Mouse (Mus musculus) mouse trophoblast stem cell (cell line): ENCODE measurements around the gene Spp2.

Experiments
- in situ Hi-C, 2 experiments: fragments of 300-500 bp; cut with MseI, MboI; formaldehyde crosslinking; loops; 2 replicates in 1 of 2; 3 replicates in 1 of 2; pipeline ENCODE4 v1.15.1; 2025

Spp2 gene

DNA sequence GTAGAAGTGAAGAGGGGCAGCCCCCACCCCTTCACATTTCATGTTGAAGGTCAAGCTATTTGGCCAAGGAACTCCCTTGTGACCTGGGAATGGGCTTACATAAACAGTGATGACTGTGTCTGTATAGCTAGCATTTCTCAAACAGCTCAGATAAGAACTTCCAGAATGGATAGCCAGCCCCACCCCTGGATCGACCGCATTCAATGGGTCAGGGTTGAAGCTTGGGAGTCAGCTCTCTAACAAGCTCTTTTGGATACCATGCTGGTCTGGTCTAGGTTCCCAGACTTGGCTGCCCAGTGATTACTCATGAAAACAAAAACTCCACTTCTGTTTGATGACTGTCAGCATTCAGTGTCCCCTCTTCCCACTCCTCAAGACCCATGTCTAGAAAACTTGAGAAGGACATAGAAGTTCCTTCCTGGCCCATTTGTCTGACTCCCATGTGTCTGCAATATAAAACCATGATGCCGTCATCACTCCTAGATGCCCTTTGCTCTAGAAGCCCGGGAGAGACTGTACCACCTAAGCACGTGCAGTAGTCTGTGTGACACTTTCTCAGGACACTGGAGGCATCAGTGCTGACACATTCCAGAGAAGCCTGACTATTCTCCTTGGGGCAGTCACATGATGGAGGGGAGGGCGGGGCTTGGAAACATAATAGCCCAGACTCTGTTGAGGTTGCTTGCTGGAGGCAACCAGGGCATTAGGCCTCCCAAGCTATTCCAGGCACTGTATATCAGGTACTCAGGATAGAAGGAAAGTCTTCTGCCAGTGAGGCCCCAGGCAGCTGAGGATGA, 57.5 kb downstream of the Spp2 start:
- in situ Hi-C loops, result no loop called here

GRCm38 (mm10) chr1:88465722-88466121, 59.0 kb downstream of the Spp2 start:
- in situ Hi-C loops, result loop anchor here in 1 of 2 experiments (5.0 kb wide), 1 partner anchor 237 kb away; the partner anchor contains the start of gene Arl4c

- in situ Hi-C loops, result loop anchor here in 1 of 2 experiments (5.0 kb wide), 1 partner anchor 236 kb away; the partner anchor contains the start of gene Arl4c
These were observed 59.7 kb downstream of the Spp2 start for GRCm38 (mm10) chr1:88466325-88467064.

GRCm38 (mm10) chr1:88467866-88468265, 61.1 kb downstream of the Spp2 start:
- in situ Hi-C loops, result loop anchor here in 1 of 2 experiments (5.0 kb wide), 1 partner anchor 234 kb away; the partner anchor contains the start of gene Arl4c

DNA sequence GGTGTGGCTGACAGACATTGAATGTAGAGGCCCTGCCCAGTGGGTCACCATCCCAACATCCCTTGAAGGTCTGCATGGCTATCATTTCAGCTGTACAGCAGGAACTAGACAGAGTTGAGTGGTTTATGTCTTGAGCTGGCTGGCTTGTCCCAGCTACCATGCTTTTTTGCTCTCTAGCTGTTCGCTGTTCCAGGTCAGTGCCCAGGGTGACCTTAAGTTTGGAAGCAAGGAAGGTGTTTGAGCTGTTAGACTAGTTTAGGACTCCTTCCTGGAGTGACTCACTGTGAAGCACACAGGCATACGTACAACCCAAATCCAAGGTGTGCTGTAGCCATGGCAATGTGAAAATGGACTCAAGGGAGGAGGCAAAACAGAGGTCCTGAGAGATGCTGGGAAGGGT, 61.6 kb downstream of the Spp2 start:
- in situ Hi-C loops, result loop anchor here in 1 of 2 experiments (5.0 kb wide), 1 partner anchor 234 kb away; the partner anchor contains the start of gene Arl4c

DNA sequence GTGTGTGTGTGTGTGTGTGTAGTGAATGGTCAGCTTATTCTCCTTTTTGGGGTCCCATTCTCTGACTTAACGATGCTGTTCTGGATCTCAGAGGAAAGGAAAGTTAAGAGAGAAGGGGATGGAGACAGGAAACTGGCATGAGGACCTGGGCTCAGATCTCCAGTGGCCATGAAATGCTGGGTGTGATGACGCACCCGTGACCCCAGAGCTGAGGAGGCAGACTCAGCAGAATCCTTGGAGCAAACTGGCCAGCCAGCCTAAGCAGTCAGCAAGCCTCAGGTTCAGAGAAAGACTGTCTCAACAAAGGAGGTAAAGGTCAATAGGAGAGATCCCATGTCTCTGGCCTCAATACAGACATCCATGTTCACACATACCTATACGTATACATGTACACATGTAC, 63.0 kb downstream of the Spp2 start:
- in situ Hi-C loops, result loop anchor here (5.0 kb wide), 2 partner anchors 93 to 233 kb away; partner anchors contain the start of gene Arl4c (in 1 of the 2)

GRCm38 (mm10) chr1:88472258-88472657, 65.5 kb downstream of the Spp2 start:
- in situ Hi-C loops, result loop anchor here in 1 of 2 experiments (5.0 kb wide), 1 partner anchor 90 kb away; no protein-coding TSS in a partner anchor

DNA sequence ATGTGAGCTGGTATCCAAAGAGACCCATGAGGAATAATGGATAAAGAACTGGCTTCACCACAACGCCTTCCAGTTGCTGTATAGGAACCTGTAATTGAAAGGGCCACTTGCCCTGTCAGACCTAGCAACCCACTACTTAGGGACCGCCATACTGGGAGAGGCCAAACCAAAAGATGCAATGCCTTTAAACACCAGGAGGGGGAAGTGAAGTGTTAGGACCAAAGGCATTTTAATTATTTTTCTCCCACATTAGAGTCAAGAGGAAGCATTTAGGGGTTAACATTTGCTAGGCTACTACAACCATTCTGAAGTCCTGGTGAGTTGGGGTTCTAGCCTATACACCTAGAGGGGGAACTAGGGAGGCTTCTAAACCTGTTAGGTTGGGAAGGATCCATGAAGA, 67.1 kb downstream of the Spp2 start:
- in situ Hi-C loops, result loop anchor here in 1 of 2 experiments (5.0 kb wide), 1 partner anchor 88 kb away; no protein-coding TSS in a partner anchor

GRCm38 (mm10) chr1:88474598-88474997, 67.8 kb downstream of the Spp2 start:
- in situ Hi-C loops, result loop anchor here in 1 of 2 experiments (5.0 kb wide), 1 partner anchor 88 kb away; no protein-coding TSS in a partner anchor

DNA sequence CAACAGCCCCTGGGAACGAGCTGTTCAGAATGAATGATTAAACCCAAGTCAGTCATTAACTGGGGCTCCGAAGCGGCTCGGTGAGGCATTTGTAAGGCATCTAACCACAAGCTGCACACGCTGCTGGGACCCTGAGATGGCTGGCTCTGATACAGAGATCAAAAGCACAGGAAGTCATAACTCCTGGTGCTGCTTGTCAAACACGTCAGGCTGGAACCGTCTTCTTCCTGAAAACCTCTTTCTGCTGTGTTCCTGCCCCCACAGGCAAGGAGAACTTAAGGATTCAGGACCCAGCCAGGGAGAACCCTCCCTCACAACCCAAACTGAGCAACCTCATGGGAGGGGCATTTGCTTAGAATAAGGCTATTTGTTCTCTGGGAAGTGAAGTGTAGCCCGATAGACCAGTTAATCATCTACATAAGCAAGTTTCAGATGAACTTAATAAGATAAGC, 68.8 kb downstream of the Spp2 start:
- in situ Hi-C loops, result no loop called here
